Mouse (Mus musculus) kidney, adult 2 months (tissue): ENCODE data around the gene Shisa6.

Experiments
- CTCF ChIP-seq: fragments of 200-500 bp; conservative IDR thresholded peaks from 2 replicates; pipeline ENCODE4 v1.5.1; 2011; ENCODE audit warnings: low read depth, mild to moderate bottlenecking, control low read depth, low read length, moderate library complexity, mixed read lengths; ENCODE audit not compliant: insufficient read depth, insufficient read length
- POLR2A ChIP-seq: fragments of 200-500 bp; IDR thresholded peaks from one replicate; pipeline ENCODE4 v1.6.1; 2011; ENCODE audit warnings: low read depth, low read length, control low read depth

- no peak for TF ChIP-seq CTCF
- no peak for TF ChIP-seq POLR2A
These were observed 43.3 kb upstream of the Shisa6 start for GRCm38 (mm10) chr11:66569045-66569444.
